8 mouse cellular contexts compared by ENCODE assay signal in genomic region chr13:21276551-21276950, GRCm38 (mm10). TPM values are rescaled to one million over a fixed set of nuclear protein-coding genes. Genes with fewer than 3 reads are reported as not detected.
DNase-seq lines count a peak whose midpoint lies in the region; ATAC-seq and TF ChIP-seq lines count a peak whose summit lies in the region.

No protein-coding gene starts in this region.

- 3% methylated on average over 9 of the region's 9 CpGs for WGBS in thymus, adult 2 months
- under 1% methylated on average over 9 of the region's 9 CpGs for WGBS in liver, embryonic 15.5 days (ENCODE audit: insufficient replicate concordance)

- H3K9ac ChIP-seq in liver, embryonic 15.5 days: 0 out of 2 replicates have a peak overlapping the region, but pooled peaks have one; percentile 47

- ATAC-seq in erythroblast, adult 5-6 weeks (replicated peaks; ENCODE audit: low FRiP score, poor library complexity, severe bottlenecking): no peak
- ATAC-seq in liver, embryonic 15.5 days (ENCODE audit: insufficient read depth): no peak
- ATAC-seq in erythroid progenitor cell, adult 5-6 weeks (replicated peaks; ENCODE audit: low FRiP score, poor library complexity, severe bottlenecking): no peak

- peak; percentile 12 for DNase-seq in thymus, postnatal 4 days
- DNase-seq in thymus, adult 2 months: no peak
- no peak for DNase-seq in adrenal gland, postnatal 10 days
- DNase-seq in adrenal gland, adult (ENCODE audit: inconsistent age in 2 of 2, low spot score in 1 of 2): no peak

- peak overlapping the region; percentile 84 for H3K4me2 ChIP-seq in liver, embryonic 15.5 days

- H3K27ac ChIP-seq in thymus, adult 2 months (ENCODE audit: control insufficient read depth, insufficient read depth, low read length): no peak overlapping the region
- H3K27ac ChIP-seq in liver, embryonic 15.5 days (replicated peaks): no peak overlapping the region

- peaks cover 31% of the 10 kb centered on the region for H3K4me1 ChIP-seq in erythroblast, embryonic 14.5 days (ENCODE audit: control insufficient read depth)
- H3K4me1 ChIP-seq in thymus, adult 2 months (replicated peaks; ENCODE audit: control insufficient read depth, insufficient read depth, low read length): 0 out of 2 replicates have a peak, but pooled peaks cover 7% of the 10 kb centered on the region
- H3K4me1 ChIP-seq in liver, embryonic 15.5 days (replicated peaks): peaks cover 30% of the 10 kb centered on the region

- no peak for TF ChIP-seq CTCF in thymus, adult 2 months (IDR thresholded peaks at IDR 0.05; ENCODE audit: borderline replicate concordance, control insufficient read depth, extremely low read depth, insufficient read depth, low read length, poor library complexity)

- no peaks in the 10 kb centered on the region for H3K9me3 ChIP-seq in erythroblast, embryonic 14.5 days (ENCODE audit: control insufficient read depth, low read length)
- H3K9me3 ChIP-seq in liver, embryonic 15.5 days (replicated peaks): no peaks in the 10 kb centered on the region

- H3K36me3 ChIP-seq in erythroblast, embryonic 14.5 days (ENCODE audit: control insufficient read depth): no peaks in the 10 kb centered on the region
- no peaks in the 10 kb centered on the region for H3K36me3 ChIP-seq in thymus, adult 2 months (ENCODE audit: control insufficient read depth, insufficient read depth, low read length)
- H3K36me3 ChIP-seq in liver, embryonic 15.5 days (replicated peaks): no peaks in the 10 kb centered on the region

- H3K27me3 ChIP-seq in erythroblast, embryonic 14.5 days (ENCODE audit: control insufficient read depth): peaks cover 34% of the 10 kb centered on the region
- peaks cover 18% of the 10 kb centered on the region for H3K27me3 ChIP-seq in thymus, adult 2 months (ENCODE audit: control insufficient read depth, insufficient read depth, low read length)
- H3K27me3 ChIP-seq in liver, embryonic 15.5 days: peaks cover 16% of the 10 kb centered on the region

- H3K4me3 ChIP-seq in erythroblast, embryonic 14.5 days (replicated peaks): peak overlapping the region; percentile 70
- H3K4me3 ChIP-seq in thymus, adult 2 months (ENCODE audit: control insufficient read depth, insufficient read depth, low read length): no peak overlapping the region
- H3K4me3 ChIP-seq in liver, embryonic 15.5 days (replicated peaks): peak overlapping the region; percentile 64

- TF ChIP-seq POLR2A in thymus, adult 2 months (IDR thresholded peaks at IDR 0.05; ENCODE audit: control insufficient read depth, extremely low read depth, insufficient read depth, low read length, poor library complexity): no peak

RNA-seq across cellular contexts. Expression of gene Gpx5, which starts 16.0 kb away (rescaled TPM):
- not detected in 2 replicates for polyA plus RNA-seq in erythroblast, embryonic 14.5 days (2012)
- not detected in 2 replicates for total RNA-seq in erythroblast, adult 5-6 weeks (2015; ENCODE audit: low replicate concordance)
- total RNA-seq in erythroblast, adult 5-6 weeks (2017; ENCODE audit: low replicate concordance): not detected in 2 replicates
- not detected in 2 replicates for polyA plus RNA-seq in thymus, adult 2 months (2012; rRNA removed)
- polyA plus RNA-seq in liver, embryonic 15.5 days (2015; fragmentation: Nextera tagmentation; extraction: Ambion mirVana): not detected in 2 replicates
- total RNA-seq in adrenal gland, postnatal 10 days (2021): not detected
- not detected in 2 replicates for total RNA-seq in erythroid progenitor cell, adult 5-6 weeks (2015; ENCODE audit: low replicate concordance)
- total RNA-seq in erythroid progenitor cell, adult 5-6 weeks (2017; ENCODE audit: low replicate concordance): not detected in 2 replicates

RNA-seq across cellular contexts. Expression of gene Gpx6, which starts 35.4 kb away (rescaled TPM):
- not detected in 2 replicates for polyA plus RNA-seq in erythroblast, embryonic 14.5 days (2012)
- total RNA-seq in erythroblast, adult 5-6 weeks (2015; ENCODE audit: low replicate concordance): not detected in 2 replicates
- total RNA-seq in erythroblast, adult 5-6 weeks (2017; ENCODE audit: low replicate concordance): not detected in 2 replicates
- polyA plus RNA-seq in thymus, adult 2 months (2012; rRNA removed): 0.36 and 0.38 TPM in 2 replicates
- polyA plus RNA-seq in liver, embryonic 15.5 days (2015; fragmentation: Nextera tagmentation; extraction: Ambion mirVana): not detected in 2 replicates
- total RNA-seq in adrenal gland, postnatal 10 days (2021): under 1 TPM in 1 of 2 experiments, not detected in 1; 0.27 TPM
- not detected in 2 replicates for total RNA-seq in erythroid progenitor cell, adult 5-6 weeks (2015; ENCODE audit: low replicate concordance)
- not detected in 2 replicates for total RNA-seq in erythroid progenitor cell, adult 5-6 weeks (2017; ENCODE audit: low replicate concordance)
